Mouse (Mus musculus): Measurements from ENCODE around the gene Dmap1. TPM values are rescaled to one million over a fixed set of nuclear protein-coding genes. Genes with fewer than 3 reads are reported as not detected.

Dmap1 gene
- polyA plus RNA-seq, 1 experiment: 28.0 TPM

DNA sequence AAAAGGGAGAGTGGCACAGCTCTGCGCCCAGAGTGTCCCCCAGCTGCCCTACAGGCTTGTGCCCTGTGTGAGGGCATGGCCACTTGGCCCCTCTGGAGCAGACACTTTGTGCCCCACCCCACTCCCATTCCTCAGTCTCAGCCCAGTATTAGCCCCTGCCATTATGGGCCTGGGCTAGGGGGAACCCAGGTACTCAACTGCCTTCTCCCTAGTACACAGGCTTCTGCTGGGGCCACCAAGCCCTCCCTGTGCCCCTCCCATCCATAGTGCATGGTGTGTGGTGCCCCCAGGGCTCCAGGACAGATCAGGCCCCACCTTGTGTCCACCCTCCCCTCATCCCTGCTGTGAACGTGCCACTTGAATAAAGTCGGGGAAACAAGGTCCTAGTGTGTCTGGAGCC, 8.2 kb downstream of the Dmap1 start:
- Histone ChIP-seq H3K27ac (ENCODE audit: insufficient read depth, low read length) (no peak overlapping the region), H3K36me3 (ENCODE audit: control insufficient read depth, insufficient read depth, low read length, poor library complexity, severe bottlenecking) (peaks cover 9% of the 10 kb centered on the region), H3K9ac (ENCODE audit: low read depth, poor library complexity, severe bottlenecking) (no peak overlapping the region), H3K9me3 (replicated peaks; ENCODE audit: control insufficient read depth, insufficient read depth, low read length, poor library complexity, severe bottlenecking) (no peaks in the 10 kb centered on the region), H3K27me3 (ENCODE audit: control insufficient read depth, insufficient read depth, low read length, poor library complexity, severe bottlenecking) (no peaks in the 10 kb centered on the region), H3K4me3 (ENCODE audit: low read depth, low read length) (no peak overlapping the region), H3K4me1 (ENCODE audit: control insufficient read depth, insufficient read depth, low read length) (no peaks in the 10 kb centered on the region)
- TF ChIP-seq POLR2A (IDR thresholded peaks at IDR 0.05; ENCODE audit: insufficient read depth, low read length) (no peak), CTCF (IDR thresholded peaks at IDR 0.05; ENCODE audit: low read depth, low read length) (no peak), EP300 (IDR thresholded peaks at IDR 0.05; ENCODE audit: insufficient read depth, low read depth, low read length) (no peak)

DNA sequence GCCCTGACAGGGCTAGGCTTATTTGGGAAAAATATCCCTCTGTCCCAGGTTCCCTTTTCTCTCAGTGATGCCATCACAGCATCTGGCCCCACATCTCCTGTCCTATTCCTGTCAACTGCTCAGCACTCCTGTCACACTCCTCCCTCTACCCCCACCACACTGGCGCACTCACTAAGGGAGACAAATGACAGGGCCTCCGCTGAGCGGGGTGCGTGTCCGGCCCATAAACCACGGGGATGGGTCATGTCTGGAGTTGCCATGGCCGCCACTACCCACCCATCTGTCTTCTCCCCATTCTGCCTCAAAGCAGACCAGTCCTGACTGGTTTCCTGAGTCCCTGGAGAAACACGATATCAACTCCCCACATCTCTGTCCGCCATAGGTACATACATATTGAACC, 10.0 kb downstream of the Dmap1 start:
- Histone ChIP-seq H3K27me3 (ENCODE audit: control insufficient read depth, insufficient read depth, low read length, poor library complexity, severe bottlenecking) (no peaks in the 10 kb centered on the region), H3K27ac (ENCODE audit: insufficient read depth, low read length) (no peak overlapping the region), H3K4me3 (ENCODE audit: low read depth, low read length) (no peak overlapping the region), H3K4me1 (ENCODE audit: control insufficient read depth, insufficient read depth, low read length) (no peaks in the 10 kb centered on the region), H3K36me3 (ENCODE audit: control insufficient read depth, insufficient read depth, low read length, poor library complexity, severe bottlenecking) (peaks cover 9% of the 10 kb centered on the region), H3K9ac (ENCODE audit: low read depth, poor library complexity, severe bottlenecking) (no peak overlapping the region), H3K9me3 (replicated peaks; ENCODE audit: control insufficient read depth, insufficient read depth, low read length, poor library complexity, severe bottlenecking) (no peaks in the 10 kb centered on the region)
- TF ChIP-seq POLR2A (IDR thresholded peaks at IDR 0.05; ENCODE audit: insufficient read depth, low read length): no peak
- no peak for TF ChIP-seq EP300 (IDR thresholded peaks at IDR 0.05; ENCODE audit: insufficient read depth, low read depth, low read length)
- no peak for TF ChIP-seq CTCF (IDR thresholded peaks at IDR 0.05; ENCODE audit: low read depth, low read length)

DNA sequence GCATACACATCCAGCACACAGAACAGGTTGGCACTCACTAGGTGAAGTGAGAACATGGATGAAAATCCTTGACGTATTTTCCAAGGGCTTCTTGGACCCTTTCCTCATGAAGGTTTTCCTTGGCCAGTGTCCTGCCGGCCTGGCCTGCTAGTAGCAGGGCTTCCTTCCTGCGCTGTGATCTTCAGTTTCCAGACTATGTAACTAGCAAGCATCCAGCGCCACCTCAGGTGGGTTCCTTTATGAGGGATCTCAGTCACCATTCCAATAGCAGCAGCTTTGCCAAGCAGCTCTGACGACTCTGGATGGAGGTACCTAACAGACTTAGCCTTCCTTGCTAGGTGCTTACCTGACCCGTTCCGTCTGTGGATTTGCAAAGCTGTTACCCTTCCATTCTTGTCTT, 12.2 kb downstream of the Dmap1 start:
- no peak overlapping the region for H3K27ac ChIP-seq (ENCODE audit: insufficient read depth, low read length)
- TF ChIP-seq EP300 (IDR thresholded peaks at IDR 0.05; ENCODE audit: insufficient read depth, low read depth, low read length) (no peak), POLR2A (IDR thresholded peaks at IDR 0.05; ENCODE audit: insufficient read depth, low read length) (no peak), CTCF (IDR thresholded peaks at IDR 0.05; ENCODE audit: low read depth, low read length) (no peak)
- no peak overlapping the region for H3K9ac ChIP-seq (ENCODE audit: low read depth, poor library complexity, severe bottlenecking)
- H3K9me3 ChIP-seq (replicated peaks; ENCODE audit: control insufficient read depth, insufficient read depth, low read length, poor library complexity, severe bottlenecking): no peaks in the 10 kb centered on the region
- H3K36me3 ChIP-seq (ENCODE audit: control insufficient read depth, insufficient read depth, low read length, poor library complexity, severe bottlenecking): peaks cover 5% of the 10 kb centered on the region; the same call in 1 of the 2 replicates
- no peaks in the 10 kb centered on the region for H3K4me1 ChIP-seq (ENCODE audit: control insufficient read depth, insufficient read depth, low read length)
- no peaks in the 10 kb centered on the region for H3K27me3 ChIP-seq (ENCODE audit: control insufficient read depth, insufficient read depth, low read length, poor library complexity, severe bottlenecking)
- H3K4me3 ChIP-seq (ENCODE audit: low read depth, low read length): no peak overlapping the region

DNA sequence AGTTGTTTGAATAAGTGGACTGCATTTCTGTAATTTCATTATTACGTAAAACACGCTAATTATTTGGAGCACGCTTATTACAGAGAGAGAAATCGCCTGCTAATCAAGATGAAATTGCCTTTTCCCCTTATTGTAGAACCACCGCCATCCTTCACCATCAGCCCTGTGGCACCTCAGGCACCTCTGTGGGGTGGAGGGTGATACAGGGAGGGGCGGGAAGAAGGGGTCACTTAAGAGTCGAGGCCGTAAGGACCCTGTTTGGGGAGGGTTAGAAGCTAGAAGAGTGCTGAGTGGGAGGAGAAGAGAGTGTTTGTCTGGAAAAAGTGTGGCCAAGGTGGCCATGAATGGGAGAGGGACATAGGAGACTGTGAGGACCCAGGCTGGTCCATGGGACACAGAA, 16.0 kb downstream of the Dmap1 start:
- Histone ChIP-seq H3K9me3 (replicated peaks; ENCODE audit: control insufficient read depth, insufficient read depth, low read length, poor library complexity, severe bottlenecking) (no peaks in the 10 kb centered on the region), H3K4me3 (ENCODE audit: low read depth, low read length) (no peak overlapping the region), H3K27me3 (ENCODE audit: control insufficient read depth, insufficient read depth, low read length, poor library complexity, severe bottlenecking) (no peaks in the 10 kb centered on the region), H3K9ac (ENCODE audit: low read depth, poor library complexity, severe bottlenecking) (no peak overlapping the region), H3K27ac (ENCODE audit: insufficient read depth, low read length) (no peak overlapping the region), H3K36me3 (ENCODE audit: control insufficient read depth, insufficient read depth, low read length, poor library complexity, severe bottlenecking) (no peaks in the 10 kb centered on the region), H3K4me1 (ENCODE audit: control insufficient read depth, insufficient read depth, low read length) (no peaks in the 10 kb centered on the region)
- no peak for TF ChIP-seq CTCF (IDR thresholded peaks at IDR 0.05; ENCODE audit: low read depth, low read length)
- no peak for TF ChIP-seq EP300 (IDR thresholded peaks at IDR 0.05; ENCODE audit: insufficient read depth, low read depth, low read length)
- no peak for TF ChIP-seq POLR2A (IDR thresholded peaks at IDR 0.05; ENCODE audit: insufficient read depth, low read length)

DNA sequence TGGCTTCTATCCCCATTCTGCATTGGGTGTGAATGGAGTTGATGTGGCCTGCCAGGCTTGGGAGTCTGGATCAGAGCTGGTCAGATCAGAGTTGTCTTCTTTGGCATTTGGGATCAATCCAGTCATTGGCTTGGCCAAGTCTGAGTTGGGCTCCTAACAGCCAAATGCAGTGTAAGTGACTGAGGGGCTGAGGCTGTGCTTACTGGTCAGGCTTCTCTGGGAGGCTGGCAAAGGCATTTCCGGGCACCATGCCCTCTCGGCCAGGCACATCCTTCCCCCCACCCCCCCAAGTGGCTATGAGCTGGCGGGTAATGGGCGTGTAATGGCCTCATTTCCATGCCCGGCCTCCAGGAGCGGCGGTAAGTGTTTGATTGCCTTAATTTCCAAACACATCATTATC, 16.5 kb downstream of the Dmap1 start:
- no peaks in the 10 kb centered on the region for H3K36me3 ChIP-seq (ENCODE audit: control insufficient read depth, insufficient read depth, low read length, poor library complexity, severe bottlenecking)
- TF ChIP-seq CTCF (IDR thresholded peaks at IDR 0.05; ENCODE audit: low read depth, low read length) (no peak), EP300 (IDR thresholded peaks at IDR 0.05; ENCODE audit: insufficient read depth, low read depth, low read length) (no peak), POLR2A (IDR thresholded peaks at IDR 0.05; ENCODE audit: insufficient read depth, low read length) (no peak)
- H3K4me3 ChIP-seq (ENCODE audit: low read depth, low read length): no peak overlapping the region
- H3K27me3 ChIP-seq (ENCODE audit: control insufficient read depth, insufficient read depth, low read length, poor library complexity, severe bottlenecking): no peaks in the 10 kb centered on the region
- no peak overlapping the region for H3K9ac ChIP-seq (ENCODE audit: low read depth, poor library complexity, severe bottlenecking)
- H3K4me1 ChIP-seq (ENCODE audit: control insufficient read depth, insufficient read depth, low read length): no peaks in the 10 kb centered on the region
- no peak overlapping the region for H3K27ac ChIP-seq (ENCODE audit: insufficient read depth, low read length)
- no peaks in the 10 kb centered on the region for H3K9me3 ChIP-seq (replicated peaks; ENCODE audit: control insufficient read depth, insufficient read depth, low read length, poor library complexity, severe bottlenecking)

DNA sequence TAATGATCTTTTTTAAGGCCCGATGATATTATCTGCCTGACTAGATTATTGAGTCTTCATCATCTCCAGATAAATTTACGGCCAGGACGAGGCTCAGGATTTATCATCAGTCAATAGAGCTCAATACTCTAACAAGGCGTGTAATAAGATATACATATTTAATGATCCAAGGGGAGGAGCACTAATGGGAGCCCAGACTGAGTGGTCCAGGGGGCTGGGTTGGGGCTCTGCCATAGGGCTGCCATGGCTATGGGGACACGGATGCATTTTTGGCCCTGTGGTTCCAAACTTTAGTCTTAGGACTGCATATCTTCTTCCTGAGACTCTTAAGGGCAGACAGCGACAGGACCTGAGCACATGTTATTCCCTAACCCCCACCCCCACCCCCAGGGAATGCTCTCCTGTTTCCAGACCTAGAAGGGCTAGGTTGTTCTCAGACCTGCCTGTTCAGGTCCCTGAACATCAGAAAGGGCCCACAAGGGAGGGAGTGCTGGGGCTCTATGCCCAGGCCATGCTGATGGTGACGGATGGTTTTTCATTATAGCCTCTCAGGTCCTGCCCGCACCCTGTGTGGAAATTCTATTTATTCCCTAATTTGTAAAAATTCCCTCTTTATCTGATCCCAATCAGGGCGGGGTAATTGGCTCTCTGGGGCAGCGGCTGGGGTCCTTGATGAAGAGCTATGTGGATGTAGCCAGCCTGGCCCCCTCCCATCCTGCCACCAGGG, 17.5 kb downstream of the Dmap1 start:
- no peak for TF ChIP-seq EP300 (IDR thresholded peaks at IDR 0.05; ENCODE audit: insufficient read depth, low read depth, low read length)
- TF ChIP-seq POLR2A (IDR thresholded peaks at IDR 0.05; ENCODE audit: insufficient read depth, low read length): no peak
- no peak for TF ChIP-seq CTCF (IDR thresholded peaks at IDR 0.05; ENCODE audit: low read depth, low read length)

More for the DNA sequence above, 17.5 kb downstream of the Dmap1 start:
- no peaks in the 10 kb centered on the region for H3K4me1 ChIP-seq (ENCODE audit: control insufficient read depth, insufficient read depth, low read length)
- no peaks in the 10 kb centered on the region for H3K36me3 ChIP-seq (ENCODE audit: control insufficient read depth, insufficient read depth, low read length, poor library complexity, severe bottlenecking)
- no peak overlapping the region for H3K27ac ChIP-seq (ENCODE audit: insufficient read depth, low read length)
- no peaks in the 10 kb centered on the region for H3K27me3 ChIP-seq (ENCODE audit: control insufficient read depth, insufficient read depth, low read length, poor library complexity, severe bottlenecking)
- no peak overlapping the region for H3K9ac ChIP-seq (ENCODE audit: low read depth, poor library complexity, severe bottlenecking)
- no peak overlapping the region for H3K4me3 ChIP-seq (ENCODE audit: low read depth, low read length)
- no peaks in the 10 kb centered on the region for H3K9me3 ChIP-seq (replicated peaks; ENCODE audit: control insufficient read depth, insufficient read depth, low read length, poor library complexity, severe bottlenecking)
